Mouse (Mus musculus): ENCODE data around the gene Hist1h2ad.
"Not testable (repeated sequence)": the region's sequence is repeated elsewhere in the genome, so short reads cannot be mapped to it uniquely, and the experiment has no call there.

The Hist1h2ad gene

GRCm38 (mm10) chr13:23570261-23571021, 3.7 kb upstream of the Hist1h2ad start:
- DNase-seq = not testable (repeated sequence)

GRCm38 (mm10) chr13:23571022-23571503, 3.1 kb upstream of the Hist1h2ad start, which contains the start of the genes Hist1h2ae and Hist1h2bg:
Hist1h2ae (minus strand) TSS chr13:23571220.
Hist1h2bg (plus strand) TSS chr13:23571396.
- DNase-seq = peak; percentile 43

GRCm38 (mm10) chr13:23571504-23572217, 2.5 kb upstream of the Hist1h2ad start:
- DNase-seq = not testable (repeated sequence)

- DNase-seq = no peak
Measured at GRCm38 (mm10) chr13:23572218-23573033, 1.8 kb upstream of the Hist1h2ad start.

GRCm38 (mm10) chr13:23573034-23573897, 915 bp upstream of the Hist1h2ad start:
- not testable (repeated sequence) for DNase-seq

GRCm38 (mm10) chr13:23574546-23575170, 477 bp downstream of the Hist1h2ad start:
- DNase-seq = not testable (repeated sequence)

GRCm38 (mm10) chr13:23575271-23575851, 1.2 kb downstream of the Hist1h2ad start, which contains the start of gene Hist1h3d:
Hist1h3d (plus strand) TSS chr13:23575763.
- no peak for DNase-seq

GRCm38 (mm10) chr13:23575864-23576313, 1.7 kb downstream of the Hist1h2ad start:
- not testable (repeated sequence) for DNase-seq

- DNase-seq = no peak
Measured at GRCm38 (mm10) chr13:23576351-23576881, 2.2 kb downstream of the Hist1h2ad start.

GRCm38 (mm10) chr13:23576906-23577639, 2.9 kb downstream of the Hist1h2ad start:
- DNase-seq = no peak

GRCm38 (mm10) chr13:23577835-23578234, 3.7 kb downstream of the Hist1h2ad start:
- no peak for DNase-seq

- peak; percentile 94 for DNase-seq
Measured at GRCm38 (mm10) chr13:23581408-23582218, 7.4 kb downstream of the Hist1h2ad start, which contains the start of gene Hist1h4d. Hist1h4d (plus strand) TSS chr13:23581598.

GRCm38 (mm10) chr13:23582219-23583056, 8.3 kb downstream of the Hist1h2ad start:
- no peak for DNase-seq

GRCm38 (mm10) chr13:23583387-23584068, 9.3 kb downstream of the Hist1h2ad start:
- DNase-seq = no peak

- DNase-seq = no peak
Measured at GRCm38 (mm10) chr13:23584331-23584730, 10.2 kb downstream of the Hist1h2ad start.

GRCm38 (mm10) chr13:23585029-23585441, 10.9 kb downstream of the Hist1h2ad start:
- no peak for DNase-seq

GRCm38 (mm10) chr13:23585442-23586098, 11.4 kb downstream of the Hist1h2ad start:
- DNase-seq = peak; percentile 46
